Mouse (Mus musculus): ENCODE measurements around the gene Gm4791. TPM values are rescaled to one million over a fixed set of nuclear protein-coding genes. Genes with fewer than 3 reads are reported as not detected.

Gene Gm4791
- not detected in 2 replicates for total RNA-seq (2017)

GRCm38 (mm10) chr9:46998338-46998791 lies at the start of gene Gm4791:
Gm4791 (plus strand) TSS chr9:46998741.
- ATAC-seq (replicated peaks in 1 of 2; ENCODE audit: insufficient read depth in 1 of 2, low FRiP score in 2 of 2, low TSS enrichment in 1 of 2, low read depth in 1 of 2, poor library complexity in 2 of 2, severe bottlenecking in 2 of 2), result no peak

DNA sequence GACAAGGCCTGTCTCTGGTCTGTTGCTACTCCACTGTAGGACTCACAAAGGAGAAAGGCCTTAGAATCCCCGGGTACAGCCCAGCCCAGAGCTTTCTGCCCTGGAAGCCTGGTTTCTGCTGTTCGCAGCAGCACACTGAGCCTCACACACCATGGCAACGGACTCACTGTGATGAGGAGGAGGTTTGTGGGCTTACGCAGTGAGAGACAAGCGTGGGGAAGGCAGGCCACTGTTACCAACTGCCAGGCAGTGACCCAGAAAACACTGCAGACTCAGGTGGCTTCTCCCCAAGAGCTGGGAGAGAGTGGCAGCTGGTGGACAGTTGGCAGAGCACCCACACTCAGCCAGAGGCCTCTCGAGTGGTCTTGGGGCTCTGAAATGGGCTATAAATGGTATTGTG lies 42.3 kb upstream of the Gm4791 start:
- no peak for ATAC-seq (replicated peaks in 1 of 2; ENCODE audit: insufficient read depth in 1 of 2, low FRiP score in 2 of 2, low TSS enrichment in 1 of 2, low read depth in 1 of 2, poor library complexity in 2 of 2, severe bottlenecking in 2 of 2)

DNA sequence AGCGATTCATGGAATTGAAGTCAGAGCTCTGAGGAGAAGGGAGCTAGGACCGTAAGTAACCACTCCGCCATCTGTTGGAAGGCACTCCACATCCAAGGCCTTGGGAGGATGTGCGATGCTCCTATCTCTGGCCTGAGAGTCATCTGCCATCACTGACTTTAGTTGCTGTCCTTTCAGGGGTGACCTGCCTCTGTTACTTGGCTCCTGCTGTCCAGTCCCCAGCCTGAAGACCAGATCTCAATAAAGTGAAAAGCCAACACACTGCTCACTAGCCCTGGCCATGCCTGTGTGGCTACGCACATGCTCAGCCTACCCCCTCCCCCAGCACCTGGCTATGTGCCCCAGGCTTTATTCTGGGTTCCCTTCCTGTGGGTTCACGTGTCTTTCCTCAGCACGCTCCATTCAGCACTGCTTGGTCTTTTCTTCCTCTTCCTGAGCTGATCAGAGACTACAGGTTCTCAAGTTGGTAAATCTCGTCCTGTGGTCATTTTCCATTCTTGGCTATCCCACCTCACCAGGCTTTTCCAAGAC lies 41.1 kb upstream of the Gm4791 start:
- ATAC-seq (replicated peaks in 1 of 2; ENCODE audit: insufficient read depth in 1 of 2, low FRiP score in 2 of 2, low TSS enrichment in 1 of 2, low read depth in 1 of 2, poor library complexity in 2 of 2, severe bottlenecking in 2 of 2), result peak in 1 of 2 experiments; percentile 45; a peak in 2 of 4 replicates

DNA sequence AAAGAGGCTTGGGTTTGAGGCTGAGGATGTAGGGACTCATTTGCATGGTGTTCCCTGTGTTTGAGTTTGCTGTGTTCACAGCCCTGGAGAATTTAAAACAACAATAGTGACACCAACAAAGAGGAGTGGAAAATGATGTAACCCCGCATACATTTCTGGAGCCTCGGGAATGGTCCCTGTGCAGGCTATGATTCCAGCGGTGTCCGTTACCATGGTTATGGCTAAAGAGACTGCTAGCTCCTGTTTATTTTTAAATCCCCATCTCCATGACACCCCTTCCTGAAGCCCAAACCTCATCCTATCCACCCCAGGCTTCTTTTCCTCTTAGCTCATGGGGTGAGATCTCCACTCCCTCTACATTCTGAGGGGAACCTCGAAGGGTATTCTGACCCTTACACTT lies 32.5 kb upstream of the Gm4791 start:
- no peak for ATAC-seq (replicated peaks in 1 of 2; ENCODE audit: insufficient read depth in 1 of 2, low FRiP score in 2 of 2, low TSS enrichment in 1 of 2, low read depth in 1 of 2, poor library complexity in 2 of 2, severe bottlenecking in 2 of 2)

- ATAC-seq (replicated peaks in 1 of 2; ENCODE audit: insufficient read depth in 1 of 2, low FRiP score in 2 of 2, low TSS enrichment in 1 of 2, low read depth in 1 of 2, poor library complexity in 2 of 2, severe bottlenecking in 2 of 2), result no peak
Observed at GRCm38 (mm10) chr9:46968970-46969369, 29.6 kb upstream of the Gm4791 start.

DNA sequence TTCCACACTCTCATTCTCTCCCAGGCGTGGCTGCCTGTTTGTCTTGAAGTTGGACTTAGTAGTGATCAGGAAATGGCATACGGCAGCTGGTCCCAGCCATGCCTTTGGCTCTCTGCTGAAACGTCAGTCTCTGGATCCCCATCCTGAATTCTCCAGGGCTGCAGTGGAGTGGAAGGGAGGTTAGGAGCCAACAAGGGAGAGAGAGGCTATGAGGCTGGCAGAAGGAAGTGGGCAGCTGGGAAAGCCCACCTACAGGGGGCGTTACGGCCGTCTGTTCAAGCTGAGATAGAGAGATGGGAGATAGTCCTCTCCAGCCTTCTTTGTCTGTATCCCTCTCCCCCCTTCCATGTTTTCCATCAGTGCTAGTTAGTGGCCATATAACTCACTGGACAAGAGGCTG lies 29.1 kb upstream of the Gm4791 start:
- ATAC-seq (replicated peaks in 1 of 2; ENCODE audit: insufficient read depth in 1 of 2, low FRiP score in 2 of 2, low TSS enrichment in 1 of 2, low read depth in 1 of 2, poor library complexity in 2 of 2, severe bottlenecking in 2 of 2), result no peak

GRCm38 (mm10) chr9:46978806-46979205 lies 19.7 kb upstream of the Gm4791 start:
- ATAC-seq (replicated peaks in 1 of 2; ENCODE audit: insufficient read depth in 1 of 2, low FRiP score in 2 of 2, low TSS enrichment in 1 of 2, low read depth in 1 of 2, poor library complexity in 2 of 2, severe bottlenecking in 2 of 2), result no peak

GRCm38 (mm10) chr9:46980111-46980510 lies 18.4 kb upstream of the Gm4791 start:
- no peak for ATAC-seq (replicated peaks in 1 of 2; ENCODE audit: insufficient read depth in 1 of 2, low FRiP score in 2 of 2, low TSS enrichment in 1 of 2, low read depth in 1 of 2, poor library complexity in 2 of 2, severe bottlenecking in 2 of 2)

DNA sequence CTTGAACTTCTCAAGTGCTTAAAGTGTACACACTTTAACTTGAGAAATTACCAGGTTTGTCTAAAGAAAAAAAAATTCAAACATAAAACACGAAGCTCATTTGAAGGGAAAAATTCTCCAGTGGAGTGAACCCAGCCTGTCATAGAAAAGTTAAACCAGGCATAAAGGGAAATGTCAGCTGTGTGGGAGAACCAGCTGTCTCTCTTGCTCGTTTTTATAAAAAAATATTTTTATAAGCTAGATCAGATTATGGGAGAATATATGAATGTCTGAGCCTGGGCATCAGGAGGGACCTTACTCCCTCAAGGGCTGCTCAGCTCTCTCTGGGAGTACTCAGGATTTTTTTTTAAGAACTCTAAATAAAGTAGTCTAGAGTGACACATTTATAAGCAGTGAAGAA lies 15.1 kb upstream of the Gm4791 start:
- ATAC-seq (replicated peaks in 1 of 2; ENCODE audit: insufficient read depth in 1 of 2, low FRiP score in 2 of 2, low TSS enrichment in 1 of 2, low read depth in 1 of 2, poor library complexity in 2 of 2, severe bottlenecking in 2 of 2), result no peak

DNA sequence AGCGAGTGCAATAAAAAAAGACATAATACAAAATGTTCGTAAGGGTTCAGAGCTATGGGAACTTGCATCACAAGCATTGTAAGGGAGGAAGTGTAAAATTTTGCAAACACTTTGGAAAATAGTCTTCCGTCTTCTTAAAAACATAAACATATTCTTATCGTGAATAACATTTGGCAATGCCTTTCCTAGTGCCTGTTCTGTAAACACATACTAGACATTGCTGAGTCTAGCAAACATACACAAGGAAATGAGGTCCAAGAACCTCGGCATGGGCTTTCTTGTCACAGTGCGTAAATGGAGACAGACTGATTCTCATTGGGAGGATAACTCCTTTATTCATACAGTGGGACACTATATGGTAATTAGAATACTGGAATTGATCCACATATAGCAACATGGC lies 43.0 kb downstream of the Gm4791 start:
- no peak for ATAC-seq (replicated peaks in 1 of 2; ENCODE audit: insufficient read depth in 1 of 2, low FRiP score in 2 of 2, low TSS enrichment in 1 of 2, low read depth in 1 of 2, poor library complexity in 2 of 2, severe bottlenecking in 2 of 2)
